9 mouse cellular contexts compared by ENCODE assay signal in genomic region chr11:77931541-77932433, GRCm38 (mm10). TPM values are rescaled to one million over a fixed set of nuclear protein-coding genes. Genes with fewer than 3 reads are reported as not detected.
A peak's percentile ranks its signal among the peaks of the same experiment; 100 is the strongest.
DNase-seq lines count a peak whose midpoint lies in the region; ATAC-seq and TF ChIP-seq lines count a peak whose summit lies in the region.
"Had no signal": no experiment of that assay in that cellular context is flagged by ENCODE, and none has a peak within 500 bp of the region (broad histone marks: within the 10 kb centered on the region; RNA-seq: fewer than 3 reads in every experiment).

No protein-coding gene starts in this region.

- peaks cover 6% of the 10 kb centered on the region for H3K4me1 ChIP-seq in heart, embryonic 16.5 days (ENCODE audit: control insufficient read depth, insufficient read depth, low read length)
- H3K4me1 ChIP-seq in heart, adult 2 months (ENCODE audit: control insufficient read depth, insufficient read depth, low read length), result no peaks in the 10 kb centered on the region
- peaks cover 77% of the 10 kb centered on the region for H3K4me1 ChIP-seq in hindbrain, embryonic 13.5 days (replicated peaks)
- peaks cover 62% of the 10 kb centered on the region for H3K4me1 ChIP-seq in midbrain, embryonic 14.5 days (ENCODE audit: control insufficient read depth, insufficient read depth, low read length)

- peak overlapping the region; percentile 50 for H3K4me3 ChIP-seq in heart, embryonic 16.5 days (ENCODE audit: low read length)
- no peak overlapping the region for H3K4me3 ChIP-seq in heart, adult 2 months
- peak overlapping the region; percentile 66 for H3K4me3 ChIP-seq in hindbrain, embryonic 13.5 days
- peak overlapping the region; percentile 84 for H3K4me3 ChIP-seq in midbrain, embryonic 14.5 days (replicated peaks; ENCODE audit: low read depth, low read length)

- no peaks in the 10 kb centered on the region for H3K36me3 ChIP-seq in heart, embryonic 16.5 days (ENCODE audit: control insufficient read depth, insufficient read depth)
- no peaks in the 10 kb centered on the region for H3K36me3 ChIP-seq in heart, adult 2 months (ENCODE audit: control insufficient read depth, insufficient read depth, low read length)
- no peaks in the 10 kb centered on the region for H3K36me3 ChIP-seq in hindbrain, embryonic 13.5 days
- no peaks in the 10 kb centered on the region for H3K36me3 ChIP-seq in midbrain, embryonic 14.5 days (ENCODE audit: control insufficient read depth, insufficient read depth, low read length)

- no peak for ATAC-seq in heart, embryonic 16.5 days (replicated peaks; ENCODE audit: extremely low read depth, insufficient read depth, low FRiP score)
- no peak for ATAC-seq in hindbrain, embryonic 13.5 days (ENCODE audit: low FRiP score)
- no peak for ATAC-seq in midbrain, embryonic 14.5 days (ENCODE audit: low FRiP score, low TSS enrichment)
- ATAC-seq in erythroblast, adult 5-6 weeks (replicated peaks; ENCODE audit: low FRiP score, poor library complexity, severe bottlenecking), result no peak

- no peak for DNase-seq in heart, adult 2 months
- peak; percentile 42 for DNase-seq in embryo, embryonic 10.5 days (ENCODE audit: low spot score)
- peak; percentile 60 for DNase-seq in midbrain, embryonic 14.5 days
- DNase-seq in MN1 (ENCODE audit: low spot score), result no peak
- DNase-seq in adrenal gland, postnatal 36 days, result no peak
- DNase-seq: heart, postnatal 10 days had no signal

- peak overlapping the region; percentile 78 for H3K4me2 ChIP-seq in heart, embryonic 16.5 days (ENCODE audit: low read depth, low read length)
- H3K4me2 ChIP-seq in hindbrain, embryonic 13.5 days, result peak overlapping the region; percentile 87
- H3K4me2 ChIP-seq in midbrain, embryonic 14.5 days (ENCODE audit: low read length), result peak overlapping the region; percentile 87

- no peaks in the 10 kb centered on the region for H3K9me3 ChIP-seq in heart, embryonic 16.5 days (replicated peaks; ENCODE audit: control insufficient read depth, low read length)
- H3K9me3 ChIP-seq in hindbrain, embryonic 13.5 days, result no peaks in the 10 kb centered on the region
- H3K9me3 ChIP-seq in midbrain, embryonic 14.5 days (ENCODE audit: control insufficient read depth, low read length), result no peaks in the 10 kb centered on the region

- 3% methylated on average over 41 of the region's 41 CpGs for WGBS in heart, embryonic 16.5 days
- WGBS in heart, adult 2 months, result 2% methylated on average over 41 of the region's 41 CpGs
- WGBS in hindbrain, embryonic 13.5 days, result 1% methylated on average over 41 of the region's 41 CpGs
- under 1% methylated on average over 41 of the region's 41 CpGs for WGBS in midbrain, embryonic 14.5 days

- peaks cover 68% of the 10 kb centered on the region for H3K27me3 ChIP-seq in heart, embryonic 16.5 days (ENCODE audit: control insufficient read depth, insufficient read depth, low read length)
- H3K27me3 ChIP-seq in heart, adult 2 months (ENCODE audit: control insufficient read depth, insufficient read depth, low read length), result peaks cover 10% of the 10 kb centered on the region
- peaks cover 65% of the 10 kb centered on the region for H3K27me3 ChIP-seq in hindbrain, embryonic 13.5 days
- peaks cover 20% of the 10 kb centered on the region for H3K27me3 ChIP-seq in midbrain, embryonic 14.5 days (ENCODE audit: control insufficient read depth, insufficient read depth, low read length)

- intact Hi-C loops in heart, adult 2 months (cut with DNase I), result no loop called here

- no peak for TF ChIP-seq POLR2A in heart, adult 2 months (IDR thresholded peaks at IDR 0.05; ENCODE audit: insufficient read depth, low read depth, low read length)

- no peaks in the 10 kb centered on the region for H3K79me2 ChIP-seq in heart, adult 2 months (replicated peaks; ENCODE audit: control insufficient read depth, insufficient read depth, low read length)

- no peak overlapping the region for H3K27ac ChIP-seq in heart, embryonic 16.5 days (ENCODE audit: low read length)
- H3K27ac ChIP-seq in heart, adult 2 months, result no peak overlapping the region
- peak overlapping the region; percentile 97 for H3K27ac ChIP-seq in hindbrain, embryonic 13.5 days
- peak overlapping the region; percentile 93 for H3K27ac ChIP-seq in midbrain, embryonic 14.5 days (replicated peaks; ENCODE audit: low read depth, low read length)

- no peak overlapping the region for H3K9ac ChIP-seq in heart, embryonic 16.5 days (ENCODE audit: low read length)
- H3K9ac ChIP-seq in heart, adult 2 months (ENCODE audit: low read depth, low read length), result no peak overlapping the region
- H3K9ac ChIP-seq in hindbrain, embryonic 13.5 days, result peak overlapping the region; percentile 89
- H3K9ac ChIP-seq in midbrain, embryonic 14.5 days (replicated peaks; ENCODE audit: low read length), result peak overlapping the region; percentile 92

- no peak for TF ChIP-seq CTCF in heart, adult 2 months (IDR thresholded peaks at IDR 0.05)

- TF ChIP-seq EP300 in heart, adult 2 months (IDR thresholded peaks at IDR 0.05; ENCODE audit: insufficient read depth, low read depth, low read length), result no peak

RNA-seq across cellular contexts. Expression of gene Sez6, which starts 1.2 kb away (rescaled TPM):
- 0.04 and 0.19 TPM in 2 replicates for polyA plus RNA-seq in heart, embryonic 16.5 days (2015; fragmentation: Nextera tagmentation; extraction: Ambion mirVana)
- under 1 TPM; 0.68 to 0.80 TPM for total RNA-seq in heart, adult 2 months (2021)
- 0.59 and 0.70 TPM in 2 replicates for polyA plus RNA-seq in heart, adult 2 months (2012; rRNA removed)
- 112 and 121 TPM in 2 replicates for polyA plus RNA-seq in hindbrain, embryonic 13.5 days (2015; fragmentation: Nextera tagmentation; extraction: Ambion mirVana)
- 121 and 124 TPM in 2 replicates for polyA plus RNA-seq in midbrain, embryonic 14.5 days (2014; fragmentation: Nextera tagmentation; extraction: Ambion mirVana)
- 1 to 10 TPM; 1.7 to 1.9 TPM for total RNA-seq in adrenal gland, postnatal 36 days (2021)
- total RNA-seq in erythroblast, adult 5-6 weeks (2015; ENCODE audit: low replicate concordance), result not detected in 2 replicates
- total RNA-seq in erythroblast, adult 5-6 weeks (2017; ENCODE audit: low replicate concordance), result not detected in 2 replicates

RNA-seq across cellular contexts. Expression of gene Pipox, which starts 37.9 kb away (rescaled TPM):
- 2.9 TPM in 2 replicates for polyA plus RNA-seq in heart, embryonic 16.5 days (2015; fragmentation: Nextera tagmentation; extraction: Ambion mirVana)
- under 1 TPM; 0.52 to 0.77 TPM for total RNA-seq in heart, adult 2 months (2021)
- polyA plus RNA-seq in heart, adult 2 months (2012; rRNA removed), result 0.47 and 0.82 TPM in 2 replicates
- polyA plus RNA-seq in hindbrain, embryonic 13.5 days (2015; fragmentation: Nextera tagmentation; extraction: Ambion mirVana), result 4.2 and 6.6 TPM in 2 replicates
- polyA plus RNA-seq in midbrain, embryonic 14.5 days (2014; fragmentation: Nextera tagmentation; extraction: Ambion mirVana), result 4.0 and 4.2 TPM in 2 replicates
- 1 to 10 TPM; 1.2 to 3.2 TPM for total RNA-seq in adrenal gland, postnatal 36 days (2021)
- not detected in 2 replicates for total RNA-seq in erythroblast, adult 5-6 weeks (2015; ENCODE audit: low replicate concordance)
- not detected in 2 replicates for total RNA-seq in erythroblast, adult 5-6 weeks (2017; ENCODE audit: low replicate concordance)

RNA-seq across cellular contexts. Expression of gene Phf12, which starts 50.8 kb away (rescaled TPM):
- polyA plus RNA-seq in heart, embryonic 16.5 days (2015; fragmentation: Nextera tagmentation; extraction: Ambion mirVana), result 11.6 and 12.4 TPM in 2 replicates
- 10 to 100 TPM; 23.6 to 30.5 TPM for total RNA-seq in heart, adult 2 months (2021)
- 22.3 and 25.3 TPM in 2 replicates for polyA plus RNA-seq in heart, adult 2 months (2012; rRNA removed)
- polyA plus RNA-seq in hindbrain, embryonic 13.5 days (2015; fragmentation: Nextera tagmentation; extraction: Ambion mirVana), result 18.9 and 21.2 TPM in 2 replicates
- polyA plus RNA-seq in midbrain, embryonic 14.5 days (2014; fragmentation: Nextera tagmentation; extraction: Ambion mirVana), result 18.5 and 20.3 TPM in 2 replicates
- total RNA-seq in adrenal gland, postnatal 36 days (2021), result 10 to 100 TPM; 46.6 to 50.8 TPM
- total RNA-seq in erythroblast, adult 5-6 weeks (2015; ENCODE audit: low replicate concordance), result 19.9 and 24.2 TPM in 2 replicates
- total RNA-seq in erythroblast, adult 5-6 weeks (2017; ENCODE audit: low replicate concordance), result 9.8 and 11.5 TPM in 2 replicates

Comparison
In these comparisons a context has a peak if more than half of its experiments do, and no peak if none do; other contexts are left out.
1. H3K27ac ChIP-seq: peak in hindbrain, embryonic 13.5 days (single experiment) and midbrain, embryonic 14.5 days (single experiment); none in heart, embryonic 16.5 days (single experiment) and heart, adult 2 months (single experiment).
2. H3K9ac ChIP-seq: peak in hindbrain, embryonic 13.5 days (single experiment) and midbrain, embryonic 14.5 days (single experiment); none in heart, embryonic 16.5 days (single experiment) and heart, adult 2 months (single experiment).
3. DNase-seq: peak in embryo, embryonic 10.5 days (single experiment) and midbrain, embryonic 14.5 days (single experiment); none in heart, adult 2 months (0 of 2), MN1 (single experiment) and adrenal gland, postnatal 36 days (0 of 2).
4. RNA of gene Sez6, which starts 1.2 kb away (polyA plus RNA-seq): 121 to 124 TPM in midbrain, embryonic 14.5 days and 112 to 121 TPM in hindbrain, embryonic 13.5 days; 0.59 to 0.70 TPM in heart, adult 2 months and 0.04 to 0.19 TPM in heart, embryonic 16.5 days; every median in the first group is over 10 times any median in the second.
5. Peak in every context shown above with its lines, with median percentiles within 50 percentile points of each other: H3K4me2 ChIP-seq.